Mouse (Mus musculus): ENCODE results near the gene Camta1.

DNA sequence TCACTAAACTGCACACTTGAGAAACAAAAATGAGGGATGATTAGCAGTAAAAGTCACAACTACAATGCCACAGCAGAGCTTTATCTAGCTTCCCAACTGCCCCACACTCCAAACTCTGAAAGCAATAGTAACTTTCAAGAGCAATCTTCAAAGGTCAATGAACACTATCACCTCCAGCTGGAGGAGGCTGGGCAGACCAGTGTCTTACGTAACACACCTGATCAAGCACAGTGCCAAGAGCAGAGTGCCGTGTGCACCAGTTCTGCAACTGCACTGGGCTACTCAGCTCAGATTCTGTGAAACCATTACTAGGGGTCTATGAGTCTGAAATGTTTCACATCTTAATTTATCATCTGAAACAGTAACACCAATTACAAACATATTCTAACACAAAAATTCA lies 38.7 kb downstream of the Camta1 start:
- no peak for TF ChIP-seq CTCF (IDR thresholded peaks at IDR 0.05; ENCODE audit: low read depth)
- no peak for TF ChIP-seq EP300 (IDR thresholded peaks at IDR 0.05; ENCODE audit: low read depth)
